Mouse (Mus musculus): ENCODE data around the gene Dhh. TPM values are rescaled to one million over a fixed set of nuclear protein-coding genes. Genes with fewer than 3 reads are reported as not detected.

Dhh gene
- under 1 TPM; 0.37 to 0.56 TPM for polyA plus RNA-seq (2017; shearing (Covaris generic))

GRCm38 (mm10) chr15:98897928-98898800 lies at the start of gene Dhh:
Gene Dhh, minus strand, starts transcription at chr15:98898540.

GRCm38 (mm10) chr15:98934217-98934839 lies 36.0 kb upstream of the Dhh start, which contains the start of gene Tuba1b:
Gene Tuba1b, minus strand, starts transcription at chr15:98934565.

GRCm38 (mm10) chr15:98917538-98918498 lies 19.5 kb upstream of the Dhh start, which contains the start of gene Lmbr1l:
Gene Lmbr1l, minus strand, starts transcription at chr15:98918231.

GRCm38 (mm10) chr15:98893940-98894745 lies 4.2 kb downstream of the Dhh start, which contains the start of gene Rhebl1:
Gene Rhebl1, minus strand, starts transcription at chr15:98894540.

GRCm38 (mm10) chr15:98871070-98871915 lies 27.0 kb downstream of the Dhh start, which contains the start of gene Kmt2d:
Gene Kmt2d, minus strand, starts transcription at chr15:98871204.

Other genes with a start within 250 kb of the Dhh start
- gene Ddx23, start 235.6 kb downstream of the Dhh start, polyA plus RNA-seq (2017; shearing (Covaris generic)), result 10 to 100 TPM; 15.4 to 17.3 TPM
- gene Rnd1, start 221.1 kb downstream of the Dhh start, polyA plus RNA-seq (2017; shearing (Covaris generic)), result 1 to 10 TPM in 1 of 2 experiments, under 1 TPM in 1; 0.93 to 2.1 TPM
- 1 to 10 TPM in 1 of 2 experiments, under 1 TPM in 1; 0.28 to 2.4 TPM for gene Ccdc65, start 190.3 kb downstream of the Dhh start, polyA plus RNA-seq (2017; shearing (Covaris generic))
- 1 to 10 TPM; 1.1 to 4.0 TPM for gene Fkbp11, start 170.3 kb downstream of the Dhh start, polyA plus RNA-seq (2017; shearing (Covaris generic))
- gene Arf3, start 135.3 kb downstream of the Dhh start, polyA plus RNA-seq (2017; shearing (Covaris generic)), result 100 to 1,000 TPM; 138 to 147 TPM
- gene Wnt10b, start 120.4 kb downstream of the Dhh start, polyA plus RNA-seq (2017; shearing (Covaris generic)), result under 1 TPM; 0.52 to 0.61 TPM
- under 1 TPM in 1 of 2 experiments, not detected in 1; 0.89 TPM for gene Wnt1, start 108.7 kb downstream of the Dhh start, polyA plus RNA-seq (2017; shearing (Covaris generic))
- 1 to 10 TPM in 1 of 2 experiments, not detected in 1; 1.8 TPM for gene Ddn, start 89.0 kb downstream of the Dhh start, polyA plus RNA-seq (2017; shearing (Covaris generic))
- gene Prkag1, start 67.0 kb downstream of the Dhh start, polyA plus RNA-seq (2017; shearing (Covaris generic)), result 100 to 1,000 TPM in 1 of 2 experiments, 10 to 100 TPM in 1; 97.2 to 156 TPM
- 10 to 100 TPM; 24.2 to 25.6 TPM for gene Kmt2d, start 27.3 kb downstream of the Dhh start, polyA plus RNA-seq (2017; shearing (Covaris generic))
- gene Rhebl1, start 4.0 kb downstream of the Dhh start, polyA plus RNA-seq (2017; shearing (Covaris generic)), result 10 to 100 TPM in 1 of 2 experiments, 1 to 10 TPM in 1; 9.6 to 12.5 TPM
- 10 to 100 TPM; 53.9 to 64.4 TPM for gene Lmbr1l, start 19.7 kb upstream of the Dhh start, polyA plus RNA-seq (2017; shearing (Covaris generic))
- 100 to 1,000 TPM; 386 to 432 TPM for gene Tuba1b, start 36.0 kb upstream of the Dhh start, polyA plus RNA-seq (2017; shearing (Covaris generic))
- not detected for gene Gm49450, start 55.0 kb upstream of the Dhh start, polyA plus RNA-seq (2017; shearing (Covaris generic))
- 100 to 1,000 TPM; 157 to 180 TPM for gene Tuba1a, start 55.2 kb upstream of the Dhh start, polyA plus RNA-seq (2017; shearing (Covaris generic))
- 10 to 100 TPM; 50.0 to 53.5 TPM for gene Tuba1c, start 131.4 kb upstream of the Dhh start, polyA plus RNA-seq (2017; shearing (Covaris generic))
- not detected for gene Prph, start 156.6 kb upstream of the Dhh start, polyA plus RNA-seq (2017; shearing (Covaris generic))
- gene Troap, start 176.0 kb upstream of the Dhh start, polyA plus RNA-seq (2017; shearing (Covaris generic)), result under 1 TPM; 0.17 to 0.36 TPM
- gene C1ql4, start 189.3 kb upstream of the Dhh start, polyA plus RNA-seq (2017; shearing (Covaris generic)), result under 1 TPM; 0.11 to 0.95 TPM
- 1 to 10 TPM in 1 of 2 experiments, under 1 TPM in 1; 0.10 to 1.2 TPM for gene Dnajc22, start 194.6 kb upstream of the Dhh start, polyA plus RNA-seq (2017; shearing (Covaris generic))
- gene Spats2, start 227.4 kb upstream of the Dhh start, polyA plus RNA-seq (2017; shearing (Covaris generic)), result 1 to 10 TPM in 1 of 2 experiments, under 1 TPM in 1; 0.36 to 1.7 TPM